Mouse (Mus musculus) forebrain, embryonic 16.5 days (tissue): ENCODE data around the gene Pex14. TPM values are rescaled to one million over a fixed set of nuclear protein-coding genes. Genes with fewer than 3 reads are reported as not detected.

Experiments used
- ATAC-seq: fragments of 200-750 bp; cut with Nextera tagmentation; 2 replicates; pipeline ENCODE4 v1.8.0; 2017; ENCODE audit warnings: mild to moderate bottlenecking, moderate library complexity
- H3K27ac ChIP-seq: fragments of 300-500 bp; sonication (generic); 2 replicates; pipeline ENCODE4 v1.5.1; 2014; ENCODE audit warnings: low read length, control low read depth
- H3K27me3 ChIP-seq: fragments of 300-500 bp; sonication (generic); replicated peaks from 2 replicates; pipeline ENCODE4 v1.6.1; 2014; ENCODE audit warnings: low read length; ENCODE audit not compliant: control insufficient read depth, insufficient read depth
- H3K36me3 ChIP-seq: fragments of 300-500 bp; sonication (generic); 2 replicates; pipeline ENCODE4 v1.6.1; 2014; ENCODE audit not compliant: control insufficient read depth, insufficient read depth
- H3K4me1 ChIP-seq: fragments of 300-500 bp; sonication (generic); replicated peaks from 2 replicates; pipeline ENCODE4 v1.6.1; 2014; ENCODE audit warnings: low read length; ENCODE audit not compliant: control insufficient read depth, insufficient read depth
- H3K4me2 ChIP-seq: fragments of 300-500 bp; sonication (generic); 2 replicates; pipeline ENCODE4 v1.6.1; 2014; ENCODE audit warnings: mild to moderate bottlenecking, low read length, control low read depth
- H3K4me3 ChIP-seq: fragments of 300-500 bp; sonication (generic); replicated peaks from 2 replicates; pipeline ENCODE4 v1.5.1; 2014; ENCODE audit warnings: mild to moderate bottlenecking, low read length, control low read depth
- H3K9ac ChIP-seq: fragments of 300-500 bp; sonication (generic); replicated peaks from 2 replicates; pipeline ENCODE4 v1.6.1; 2014; ENCODE audit warnings: low read depth, low read length, control low read depth
- H3K9me3 ChIP-seq: fragments of 300-500 bp; sonication (generic); 2 replicates; pipeline ENCODE4 v1.6.1; 2016; ENCODE audit warnings: low read length; ENCODE audit not compliant: control insufficient read depth
- WGBS: fragments of 180-500 bp; shearing (Covaris S2); extraction: QIAGEN DNeasy Blood & Tissue Kit; methylation state at CpG from one replicate; pipeline ENCODE4 v1.1.7; 2014; 5-methylcytosine and 5-hydroxymethylcytosine counted together
- polyA plus RNA-seq: library from polyadenylated mRNA; unstranded; fragments of >200 nt; fragmentation: Nextera tagmentation; extraction: Ambion mirVana; gene quantifications from 2 replicates; pipeline ENCODE4 v1.2.1, GENCODE M21; 2015

Gene Pex14
- polyA plus RNA-seq, 1 experiment from 2014 or later, result 56.9 TPM

DNA sequence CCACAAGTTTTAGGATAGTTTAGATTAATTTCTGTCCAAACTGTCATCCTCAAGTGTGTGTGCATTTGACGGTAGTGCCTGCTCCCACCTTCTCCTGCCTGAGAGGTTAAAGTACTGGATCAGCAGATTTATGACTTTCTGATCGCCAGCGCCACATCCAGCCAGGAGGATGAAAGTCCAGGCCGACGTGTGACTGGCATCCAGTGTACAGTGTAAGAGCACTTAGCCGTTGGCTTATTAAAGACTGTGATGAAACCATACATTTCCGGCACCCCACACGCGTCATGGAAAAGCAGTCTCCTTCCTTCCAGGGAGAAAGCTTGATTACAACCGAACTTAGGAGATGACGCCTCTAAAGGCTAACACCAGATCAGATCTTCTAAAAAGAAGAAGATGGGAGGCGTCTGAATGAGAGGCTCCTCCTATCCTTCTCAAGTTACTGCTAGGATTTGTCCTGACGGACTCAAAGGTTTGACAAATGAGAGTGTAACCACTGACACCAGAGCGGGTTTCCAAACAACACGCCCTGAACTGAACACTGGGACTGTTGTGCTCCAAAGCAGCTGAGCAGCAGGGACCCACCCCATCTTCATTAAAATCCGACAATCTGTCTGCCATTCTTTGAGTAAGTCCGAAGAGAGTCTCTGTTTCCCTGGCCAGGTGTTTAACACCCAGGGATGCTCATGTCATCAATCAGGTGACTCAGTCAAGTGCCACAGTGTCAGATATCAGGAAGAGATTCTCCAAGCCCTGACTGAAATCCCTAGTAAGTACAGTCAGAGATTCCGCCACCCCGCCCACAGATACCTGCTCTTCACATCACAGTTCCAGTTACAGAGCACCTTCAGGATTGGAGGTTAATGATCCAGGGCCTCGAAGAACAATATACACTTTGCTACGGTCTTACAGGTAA, 37.0 kb downstream of the Pex14 start:
- H3K27me3 ChIP-seq, result no peaks in the 10 kb centered on the region
- 67% methylated on average over 21 of the region's 21 CpGs for WGBS
- peaks cover 32% of the 10 kb centered on the region for H3K4me1 ChIP-seq
- no peak overlapping the region for H3K9ac ChIP-seq
- no peak overlapping the region for H3K4me3 ChIP-seq
- H3K27ac ChIP-seq, result no peak overlapping the region
- ATAC-seq, result no peak
- no peak overlapping the region for H3K4me2 ChIP-seq
- H3K36me3 ChIP-seq, result no peaks in the 10 kb centered on the region
- H3K9me3 ChIP-seq, result no peaks in the 10 kb centered on the region

GRCm38 (mm10) chr4:149061432-149061718, 38.3 kb downstream of the Pex14 start:
- Histone ChIP-seq H3K27me3 (no peaks in the 10 kb centered on the region), H3K4me3 (no peak overlapping the region), H3K4me1 (peaks cover 41% of the 10 kb centered on the region), H3K4me2 (no peak overlapping the region), H3K36me3 (no peaks in the 10 kb centered on the region), H3K9me3 (no peaks in the 10 kb centered on the region), H3K27ac (no peak overlapping the region), H3K9ac (no peak overlapping the region)
- WGBS, result 74% methylated on average over 13 of the region's 13 CpGs
- ATAC-seq, result no peak

GRCm38 (mm10) chr4:149060621-149061431, 38.9 kb downstream of the Pex14 start:
- H3K4me3 ChIP-seq, result no peak overlapping the region
- no peak overlapping the region for H3K4me2 ChIP-seq
- no peak overlapping the region for H3K27ac ChIP-seq
- ATAC-seq, result no peak; the same call in 1 of the 2 replicates
- 37% methylated on average over 14 of the region's 14 CpGs for WGBS
- no peak overlapping the region for H3K9ac ChIP-seq
- no peaks in the 10 kb centered on the region for H3K27me3 ChIP-seq
- no peaks in the 10 kb centered on the region for H3K36me3 ChIP-seq
- H3K9me3 ChIP-seq, result no peaks in the 10 kb centered on the region
- peaks cover 41% of the 10 kb centered on the region for H3K4me1 ChIP-seq

- H3K9me3 ChIP-seq, result no peaks in the 10 kb centered on the region
- no peak overlapping the region for H3K9ac ChIP-seq
- H3K4me2 ChIP-seq, result no peak overlapping the region
- H3K36me3 ChIP-seq, result no peaks in the 10 kb centered on the region
- no peak overlapping the region for H3K27ac ChIP-seq
- H3K4me1 ChIP-seq, result peaks cover 41% of the 10 kb centered on the region
- 90% methylated on average over 9 of the region's 9 CpGs for WGBS
- H3K4me3 ChIP-seq, result no peak overlapping the region
- no peak for ATAC-seq
- H3K27me3 ChIP-seq, result no peaks in the 10 kb centered on the region
Observed at GRCm38 (mm10) chr4:149059713-149060112, 40.0 kb downstream of the Pex14 start.

DNA sequence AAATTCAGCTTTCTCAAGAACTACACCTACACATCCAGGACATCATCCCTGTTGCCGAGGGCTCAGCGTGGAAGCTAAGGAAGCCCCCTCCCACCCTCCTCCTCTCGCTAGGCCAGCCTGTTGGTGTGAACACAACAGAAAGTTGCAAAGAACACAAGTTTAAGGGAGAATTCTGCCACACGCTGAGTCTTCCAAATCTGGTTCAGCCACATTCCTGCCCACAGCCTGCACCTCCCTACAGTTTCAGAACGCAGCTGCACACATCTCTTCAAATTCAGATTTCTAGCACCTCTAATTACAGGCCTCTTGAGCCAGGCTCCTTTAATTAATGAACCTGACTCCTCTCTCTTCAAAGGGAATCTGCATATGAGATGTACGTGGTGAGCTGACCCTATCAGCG, 41.4 kb downstream of the Pex14 start:
- WGBS, result 26% methylated on average over 7 of the region's 7 CpGs
- ATAC-seq, result no peak
- Histone ChIP-seq H3K36me3 (no peaks in the 10 kb centered on the region), H3K27ac (no peak overlapping the region), H3K27me3 (no peaks in the 10 kb centered on the region), H3K9me3 (no peaks in the 10 kb centered on the region), H3K4me2 (no peak overlapping the region), H3K4me1 (peaks cover 35% of the 10 kb centered on the region), H3K4me3 (no peak overlapping the region), H3K9ac (no peak overlapping the region)

DNA sequence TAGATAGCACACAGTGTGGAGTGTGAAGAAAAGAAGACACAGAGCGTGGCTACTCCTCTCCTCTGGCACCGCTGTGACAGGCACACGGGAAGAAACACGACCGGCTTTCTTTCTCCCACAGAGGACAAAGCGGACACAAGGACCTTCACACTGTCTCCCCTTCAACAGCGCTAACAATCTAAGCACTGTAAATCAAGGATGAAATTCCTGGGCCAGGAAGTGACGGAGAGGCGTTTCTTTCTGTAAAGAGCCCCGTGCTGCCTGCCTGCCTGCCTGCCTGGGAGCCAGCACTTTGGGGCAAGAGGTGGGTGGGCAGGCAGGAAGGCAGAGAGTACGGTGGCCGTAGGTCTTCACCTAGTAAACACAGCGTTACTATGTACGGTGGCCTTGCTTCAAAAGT, 42.2 kb downstream of the Pex14 start:
- Histone ChIP-seq H3K4me2 (no peak overlapping the region), H3K36me3 (no peaks in the 10 kb centered on the region), H3K4me1 (peaks cover 35% of the 10 kb centered on the region), H3K27ac (no peak overlapping the region), H3K9me3 (no peaks in the 10 kb centered on the region), H3K9ac (no peak overlapping the region), H3K4me3 (no peak overlapping the region), H3K27me3 (no peaks in the 10 kb centered on the region)
- 48% methylated on average over 14 of the region's 14 CpGs for WGBS
- no peak for ATAC-seq

GRCm38 (mm10) chr4:149056957-149057356, 42.7 kb downstream of the Pex14 start:
- H3K4me3 ChIP-seq, result no peak overlapping the region
- H3K4me2 ChIP-seq, result no peak overlapping the region
- H3K36me3 ChIP-seq, result no peaks in the 10 kb centered on the region
- no peak overlapping the region for H3K27ac ChIP-seq
- no peaks in the 10 kb centered on the region for H3K9me3 ChIP-seq
- H3K27me3 ChIP-seq, result no peaks in the 10 kb centered on the region
- H3K9ac ChIP-seq, result no peak overlapping the region
- no peak for ATAC-seq
- WGBS, result 69% methylated on average over 16 of the region's 16 CpGs
- peaks cover 35% of the 10 kb centered on the region for H3K4me1 ChIP-seq

DNA sequence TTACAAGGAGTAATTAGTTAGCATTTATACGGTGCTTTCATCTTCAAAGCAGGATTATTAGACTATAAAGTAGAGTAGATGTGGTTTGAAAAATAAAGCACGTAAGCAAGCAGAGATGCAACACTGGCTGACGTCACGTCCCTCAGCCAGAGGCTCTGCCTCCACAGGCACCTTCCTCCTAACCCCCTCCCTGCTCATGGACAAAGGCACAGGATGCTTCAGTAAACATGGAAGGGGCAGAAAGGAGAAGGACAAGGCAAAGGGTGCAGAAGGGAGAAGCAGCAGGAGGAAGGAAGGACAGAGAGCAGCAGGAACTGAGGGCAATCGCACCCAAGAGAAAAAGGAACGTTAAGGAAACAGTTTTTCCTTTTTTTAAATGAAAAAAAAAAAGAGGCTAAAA, 43.8 kb downstream of the Pex14 start:
- Histone ChIP-seq H3K9me3 (no peaks in the 10 kb centered on the region), H3K27me3 (no peaks in the 10 kb centered on the region), H3K27ac (no peak overlapping the region), H3K36me3 (no peaks in the 10 kb centered on the region), H3K4me3 (no peak overlapping the region), H3K4me1 (peaks cover 25% of the 10 kb centered on the region), H3K9ac (no peak overlapping the region), H3K4me2 (no peak overlapping the region)
- WGBS, result 48% methylated on average over 6 of the region's 6 CpGs
- no peak for ATAC-seq

- Histone ChIP-seq H3K9me3 (no peaks in the 10 kb centered on the region), H3K27me3 (no peaks in the 10 kb centered on the region), H3K9ac (no peak overlapping the region), H3K36me3 (no peaks in the 10 kb centered on the region), H3K4me1 (peaks cover 20% of the 10 kb centered on the region), H3K4me2 (no peak overlapping the region), H3K4me3 (no peak overlapping the region), H3K27ac (no peak overlapping the region)
- WGBS, result 5% methylated on average over 16 of the region's 16 CpGs
- ATAC-seq, result no peak
Observed at GRCm38 (mm10) chr4:149049351-149050159, 50.1 kb downstream of the Pex14 start.
